Mouse (Mus musculus) liver, embryonic 14.5 days (tissue): ENCODE data around the gene Slc44a5. TPM values are rescaled to one million over a fixed set of nuclear protein-coding genes. Genes with fewer than 3 reads are reported as not detected.

Experiments
- ATAC-seq: fragments of 200-750 bp; cut with Nextera tagmentation; 2 replicates; pipeline ENCODE4 v1.8.0; 2017; ENCODE audit warnings: moderate number of reproducible peaks, mild to moderate bottlenecking, moderate library complexity; ENCODE audit not compliant: insufficient read depth
- DNase-seq, 3 experiments: peaks; one replicate each; pipeline ENCODE4 v3.0.0-alpha.2; 2012 to 2013; ENCODE audit warnings: low read depth in 3 of 3, low spot score in 3 of 3
- H3K27ac ChIP-seq: fragments of 300-500 bp; sonication (generic); 2 replicates; pipeline ENCODE4 v1.5.1; 2014; ENCODE audit warnings: moderate library complexity, mild to moderate bottlenecking, control low read depth, inconsistent platforms
- H3K27me3 ChIP-seq: fragments of 300-500 bp; sonication (generic); 2 replicates; pipeline ENCODE4 v1.6.1; 2014; ENCODE audit warnings: mild to moderate bottlenecking, low read length, moderate library complexity; ENCODE audit not compliant: control insufficient read depth, insufficient read depth
- H3K36me3 ChIP-seq: fragments of 300-500 bp; sonication (generic); replicated peaks from 2 replicates; pipeline ENCODE4 v1.6.1; 2014; ENCODE audit warnings: low read depth; ENCODE audit not compliant: control insufficient read depth, insufficient read depth
- H3K4me1 ChIP-seq, 2 experiments: fragments of 200-500 bp in 1 of 2; fragments of 300-500 bp in 1 of 2; sonication (generic) in 1 of 2; replicated peaks; 2 replicates each; pipeline ENCODE4 v1.6.1; 2012 to 2014; ENCODE audit warnings: antibody characterized with exemption in 1 of 2, inconsistent platforms in 1 of 2, low read length in 1 of 2; ENCODE audit not compliant: control insufficient read depth in 2 of 2, insufficient read depth in 2 of 2
- H3K4me2 ChIP-seq: fragments of 300-500 bp; sonication (generic); 2 replicates; pipeline ENCODE4 v1.6.1; 2014; ENCODE audit warnings: low read depth, mild to moderate bottlenecking, control low read depth, moderate library complexity
- H3K4me3 ChIP-seq, 2 experiments: fragments of 200-500 bp in 1 of 2; fragments of 300-500 bp in 1 of 2; sonication (generic) in 1 of 2; 2 replicates each; pipeline ENCODE4 v1.5.1; 2012 to 2014; ENCODE audit warnings: low read depth in 2 of 2, low read length in 2 of 2, mild to moderate bottlenecking in 2 of 2, control low read depth in 1 of 2, inconsistent platforms in 1 of 2, moderate library complexity in 1 of 2; ENCODE audit not compliant: insufficient read depth in 1 of 2
- H3K9ac ChIP-seq: fragments of 300-500 bp; sonication (generic); replicated peaks from 2 replicates; pipeline ENCODE4 v1.6.1; 2014; ENCODE audit warnings: mild to moderate bottlenecking, control low read depth, moderate library complexity
- H3K9me3 ChIP-seq: fragments of 300-500 bp; sonication (generic); 2 replicates; pipeline ENCODE4 v1.6.1; 2016; ENCODE audit warnings: low read length, mixed read lengths; ENCODE audit not compliant: control insufficient read depth
- CTCF ChIP-seq: IDR thresholded peaks from 2 replicates; pipeline ENCODE4 v1.5.1; 2016; ENCODE audit warnings: antibody characterized with exemption, low read depth, control low read depth
- EP300 ChIP-seq: IDR thresholded peaks from 2 replicates; pipeline ENCODE4 v1.6.1; 2016; ENCODE audit warnings: antibody characterized with exemption, low read depth
- WGBS: fragments of 180-500 bp; shearing (Covaris S2); extraction: QIAGEN DNeasy Blood & Tissue Kit; methylation state at CpG from one replicate; pipeline ENCODE4 v1.1.7; 2014; ENCODE audit not compliant: insufficient replicate concordance; 5-methylcytosine and 5-hydroxymethylcytosine counted together
- polyA plus RNA-seq, 2 experiments: library from polyadenylated mRNA; depleted of rRNA in 1 of 2; stranded (reverse) in 1 of 2; unstranded in 1 of 2; fragments of >200 nt; fragmentation: Nextera tagmentation in 1 of 2; extraction: Ambion mirVana in 1 of 2; gene quantifications; 2 replicates each; pipeline versions ENCODE4 v1.2.1 to v1.2.3; 2012 to 2014

Gene Slc44a5
- polyA plus RNA-seq, 2 experiments: 0.39 to 0.48 TPM

GRCm38 (mm10) chr3:154222141-154222591, 248.9 kb downstream of the Slc44a5 start:
- no peaks in the 10 kb centered on the region for H3K4me1 ChIP-seq
- no peak overlapping the region for H3K4me2 ChIP-seq
- H3K9me3 ChIP-seq: no peaks in the 10 kb centered on the region
- WGBS: 63% methylated on average over 8 of the region's 8 CpGs
- H3K27ac ChIP-seq: no peak overlapping the region
- DNase-seq (no peak), ATAC-seq (no peak)
- TF ChIP-seq EP300 (no peak), CTCF (no peak)
- H3K36me3 ChIP-seq: no peaks in the 10 kb centered on the region
- no peak overlapping the region for H3K9ac ChIP-seq
- no peak overlapping the region for H3K4me3 ChIP-seq
- no peaks in the 10 kb centered on the region for H3K27me3 ChIP-seq

GRCm38 (mm10) chr3:154222688-154223087, 249.5 kb downstream of the Slc44a5 start:
- DNase-seq (no peak), ATAC-seq (no peak)
- Histone ChIP-seq H3K4me1 (no peaks in the 10 kb centered on the region), H3K9ac (no peak overlapping the region), H3K27ac (no peak overlapping the region), H3K36me3 (no peaks in the 10 kb centered on the region), H3K27me3 (no peaks in the 10 kb centered on the region), H3K4me3 (no peak overlapping the region), H3K9me3 (no peaks in the 10 kb centered on the region), H3K4me2 (no peak overlapping the region)
- TF ChIP-seq EP300: no peak
- TF ChIP-seq CTCF: no peak
- WGBS: 63% methylated on average over 4 of the region's 4 CpGs

GRCm38 (mm10) chr3:154226100-154226752, 253.0 kb downstream of the Slc44a5 start:
- no peak overlapping the region for H3K4me3 ChIP-seq
- H3K9ac ChIP-seq: no peak overlapping the region
- ATAC-seq: 0 out of 2 replicates have a peak, but pooled peaks have one; percentile 45
- no peak overlapping the region for H3K27ac ChIP-seq
- TF ChIP-seq EP300 (no peak), CTCF (peak; percentile 69)
- no peaks in the 10 kb centered on the region for H3K9me3 ChIP-seq
- H3K4me1 ChIP-seq: no peaks in the 10 kb centered on the region
- 47% methylated on average over 10 of the region's 10 CpGs for WGBS
- peak; percentile 11 to 33 (median 31) for DNase-seq
- H3K4me2 ChIP-seq: no peak overlapping the region
- no peaks in the 10 kb centered on the region for H3K36me3 ChIP-seq
- no peaks in the 10 kb centered on the region for H3K27me3 ChIP-seq

- Histone ChIP-seq H3K27me3 (no peaks in the 10 kb centered on the region), H3K4me3 (no peak overlapping the region), H3K27ac (no peak overlapping the region), H3K9me3 (no peaks in the 10 kb centered on the region), H3K36me3 (no peaks in the 10 kb centered on the region), H3K4me2 (no peak overlapping the region), H3K4me1 (no peaks in the 10 kb centered on the region), H3K9ac (no peak overlapping the region)
- DNase-seq: no peak
- ATAC-seq: no peak
- 45% methylated on average over 1 of the region's 1 CpGs for WGBS
- TF ChIP-seq CTCF: no peak
- TF ChIP-seq EP300: no peak
Measured at GRCm38 (mm10) chr3:154244932-154245331, 271.7 kb downstream of the Slc44a5 start.

GRCm38 (mm10) chr3:154251486-154251885, 278.2 kb downstream of the Slc44a5 start:
- H3K4me1 ChIP-seq: no peaks in the 10 kb centered on the region
- ATAC-seq (no peak), DNase-seq (no peak)
- H3K9ac ChIP-seq: no peak overlapping the region
- H3K9me3 ChIP-seq: no peaks in the 10 kb centered on the region
- no peak overlapping the region for H3K4me2 ChIP-seq
- WGBS: 55% methylated on average over 2 of the region's 2 CpGs
- H3K27ac ChIP-seq: no peak overlapping the region
- TF ChIP-seq CTCF: no peak
- TF ChIP-seq EP300: no peak
- no peaks in the 10 kb centered on the region for H3K27me3 ChIP-seq
- no peak overlapping the region for H3K4me3 ChIP-seq
- no peaks in the 10 kb centered on the region for H3K36me3 ChIP-seq
